Mouse (Mus musculus): ENCODE data around the gene Adrb1. TPM values are rescaled to one million over a fixed set of nuclear protein-coding genes. Genes with fewer than 3 reads are reported as not detected.
A peak's percentile ranks its signal among the peaks of the same experiment; 100 is the strongest.

The Adrb1 gene
- polyA plus RNA-seq, 1 experiment from 2014 or later, result 0.34 TPM

- 84% methylated on average over 7 of the region's 7 CpGs for WGBS
- H3K36me3 ChIP-seq (ENCODE audit: control insufficient read depth, insufficient read depth, low read length), result no peaks in the 10 kb centered on the region
- H3K4me1 ChIP-seq (replicated peaks; ENCODE audit: control insufficient read depth, insufficient read depth, low read length), result no peaks in the 10 kb centered on the region
- no peaks in the 10 kb centered on the region for H3K27me3 ChIP-seq (replicated peaks; ENCODE audit: control insufficient read depth, insufficient read depth, low read length)
- H3K9ac ChIP-seq (ENCODE audit: low read depth, low read length), result no peak overlapping the region
- H3K27ac ChIP-seq (ENCODE audit: low read depth, low read length), result no peak overlapping the region
- no peak overlapping the region for H3K4me3 ChIP-seq (ENCODE audit: low read depth, low read length)
- H3K9me3 ChIP-seq (ENCODE audit: control insufficient read depth, low read length), result no peaks in the 10 kb centered on the region
- H3K4me2 ChIP-seq, result no peak overlapping the region
- ATAC-seq (replicated peaks; ENCODE audit: low FRiP score) (no peak), DNase-seq (ENCODE audit: low spot score) (no peak)
These were observed 39.2 kb upstream of the Adrb1 start for GRCm38 (mm10) chr19:56682843-56683242.

GRCm38 (mm10) chr19:56685515-56685914 is 36.5 kb upstream of the Adrb1 start:
- DNase-seq (ENCODE audit: low spot score) (no peak), ATAC-seq (replicated peaks; ENCODE audit: low FRiP score) (no peak)
- 77% methylated on average over 7 of the region's 7 CpGs for WGBS
- Histone ChIP-seq H3K4me1 (replicated peaks; ENCODE audit: control insufficient read depth, insufficient read depth, low read length) (no peaks in the 10 kb centered on the region), H3K27ac (ENCODE audit: low read depth, low read length) (no peak overlapping the region), H3K9me3 (ENCODE audit: control insufficient read depth, low read length) (no peaks in the 10 kb centered on the region), H3K4me2 (no peak overlapping the region), H3K9ac (ENCODE audit: low read depth, low read length) (no peak overlapping the region), H3K4me3 (ENCODE audit: low read depth, low read length) (no peak overlapping the region), H3K36me3 (ENCODE audit: control insufficient read depth, insufficient read depth, low read length) (no peaks in the 10 kb centered on the region), H3K27me3 (replicated peaks; ENCODE audit: control insufficient read depth, insufficient read depth, low read length) (no peaks in the 10 kb centered on the region)

GRCm38 (mm10) chr19:56686218-56686617 is 35.8 kb upstream of the Adrb1 start:
- ATAC-seq (replicated peaks; ENCODE audit: low FRiP score), result no peak
- WGBS, result 86% methylated on average over 12 of the region's 12 CpGs
- H3K27ac ChIP-seq (ENCODE audit: low read depth, low read length), result no peak overlapping the region

GRCm38 (mm10) chr19:56687026-56687635 is 34.9 kb upstream of the Adrb1 start:
- H3K27me3 ChIP-seq (replicated peaks; ENCODE audit: control insufficient read depth, insufficient read depth, low read length), result no peaks in the 10 kb centered on the region
- 65% methylated on average over 8 of the region's 8 CpGs for WGBS
- no peaks in the 10 kb centered on the region for H3K4me1 ChIP-seq (replicated peaks; ENCODE audit: control insufficient read depth, insufficient read depth, low read length)
- no peaks in the 10 kb centered on the region for H3K36me3 ChIP-seq (ENCODE audit: control insufficient read depth, insufficient read depth, low read length)
- no peaks in the 10 kb centered on the region for H3K9me3 ChIP-seq (ENCODE audit: control insufficient read depth, low read length)
- no peak overlapping the region for H3K4me3 ChIP-seq (ENCODE audit: low read depth, low read length)
- H3K4me2 ChIP-seq, result no peak overlapping the region
- no peak for ATAC-seq (replicated peaks; ENCODE audit: low FRiP score)
- no peak for DNase-seq (ENCODE audit: low spot score)
- H3K27ac ChIP-seq (ENCODE audit: low read depth, low read length), result no peak overlapping the region
- H3K9ac ChIP-seq (ENCODE audit: low read depth, low read length), result no peak overlapping the region

More at GRCm38 (mm10) chr19:56686218-56686617, 35.8 kb upstream of the Adrb1 start:
- no peaks in the 10 kb centered on the region for H3K27me3 ChIP-seq (replicated peaks; ENCODE audit: control insufficient read depth, insufficient read depth, low read length)
- H3K4me3 ChIP-seq (ENCODE audit: low read depth, low read length), result no peak overlapping the region
- DNase-seq (ENCODE audit: low spot score), result no peak
- no peak overlapping the region for H3K9ac ChIP-seq (ENCODE audit: low read depth, low read length)
- H3K4me1 ChIP-seq (replicated peaks; ENCODE audit: control insufficient read depth, insufficient read depth, low read length), result no peaks in the 10 kb centered on the region
- no peaks in the 10 kb centered on the region for H3K9me3 ChIP-seq (ENCODE audit: control insufficient read depth, low read length)
- H3K36me3 ChIP-seq (ENCODE audit: control insufficient read depth, insufficient read depth, low read length), result no peaks in the 10 kb centered on the region
- H3K4me2 ChIP-seq, result no peak overlapping the region

GRCm38 (mm10) chr19:56687676-56688075 is 34.3 kb upstream of the Adrb1 start:
- H3K9me3 ChIP-seq (ENCODE audit: control insufficient read depth, low read length), result no peaks in the 10 kb centered on the region
- DNase-seq (ENCODE audit: low spot score) (no peak), ATAC-seq (replicated peaks; ENCODE audit: low FRiP score) (no peak)
- no peak overlapping the region for H3K27ac ChIP-seq (ENCODE audit: low read depth, low read length)
- no peaks in the 10 kb centered on the region for H3K36me3 ChIP-seq (ENCODE audit: control insufficient read depth, insufficient read depth, low read length)
- peaks cover 3% of the 10 kb centered on the region; the same call in 1 of the 2 replicates for H3K4me1 ChIP-seq (replicated peaks; ENCODE audit: control insufficient read depth, insufficient read depth, low read length)
- 81% methylated on average over 10 of the region's 10 CpGs for WGBS
- H3K9ac ChIP-seq (ENCODE audit: low read depth, low read length), result no peak overlapping the region
- no peak overlapping the region for H3K4me3 ChIP-seq (ENCODE audit: low read depth, low read length)
- H3K4me2 ChIP-seq, result no peak overlapping the region
- H3K27me3 ChIP-seq (replicated peaks; ENCODE audit: control insufficient read depth, insufficient read depth, low read length), result no peaks in the 10 kb centered on the region

- Histone ChIP-seq H3K4me2 (no peak overlapping the region), H3K27ac (ENCODE audit: low read depth, low read length) (no peak overlapping the region), H3K27me3 (replicated peaks; ENCODE audit: control insufficient read depth, insufficient read depth, low read length) (no peaks in the 10 kb centered on the region), H3K9me3 (ENCODE audit: control insufficient read depth, low read length) (no peaks in the 10 kb centered on the region), H3K4me1 (replicated peaks; ENCODE audit: control insufficient read depth, insufficient read depth, low read length) (peaks cover 3% of the 10 kb centered on the region; the same call in 1 of the 2 replicates), H3K4me3 (ENCODE audit: low read depth, low read length) (no peak overlapping the region), H3K9ac (ENCODE audit: low read depth, low read length) (no peak overlapping the region), H3K36me3 (ENCODE audit: control insufficient read depth, insufficient read depth, low read length) (no peaks in the 10 kb centered on the region)
- DNase-seq (ENCODE audit: low spot score) (no peak), ATAC-seq (replicated peaks; ENCODE audit: low FRiP score) (no peak)
- 69% methylated on average over 12 of the region's 12 CpGs for WGBS
These were observed 33.2 kb upstream of the Adrb1 start for GRCm38 (mm10) chr19:56688661-56689335.

GRCm38 (mm10) chr19:56689493-56689892 is 32.5 kb upstream of the Adrb1 start:
- Histone ChIP-seq H3K9ac (ENCODE audit: low read depth, low read length) (no peak overlapping the region), H3K4me3 (ENCODE audit: low read depth, low read length) (no peak overlapping the region), H3K27ac (ENCODE audit: low read depth, low read length) (no peak overlapping the region), H3K36me3 (ENCODE audit: control insufficient read depth, insufficient read depth, low read length) (no peaks in the 10 kb centered on the region), H3K4me2 (no peak overlapping the region), H3K27me3 (replicated peaks; ENCODE audit: control insufficient read depth, insufficient read depth, low read length) (no peaks in the 10 kb centered on the region), H3K9me3 (ENCODE audit: control insufficient read depth, low read length) (no peaks in the 10 kb centered on the region), H3K4me1 (replicated peaks; ENCODE audit: control insufficient read depth, insufficient read depth, low read length) (peaks cover 3% of the 10 kb centered on the region; the same call in 1 of the 2 replicates)
- ATAC-seq (replicated peaks; ENCODE audit: low FRiP score), result no peak
- no peak for DNase-seq (ENCODE audit: low spot score)
- 67% methylated on average over 6 of the region's 6 CpGs for WGBS

- no peak overlapping the region for H3K9ac ChIP-seq (ENCODE audit: low read depth, low read length)
- peaks cover 3% of the 10 kb centered on the region; the same call in 1 of the 2 replicates for H3K4me1 ChIP-seq (replicated peaks; ENCODE audit: control insufficient read depth, insufficient read depth, low read length)
- H3K36me3 ChIP-seq (ENCODE audit: control insufficient read depth, insufficient read depth, low read length), result no peaks in the 10 kb centered on the region
- WGBS, result 80% methylated on average over 3 of the region's 3 CpGs
- DNase-seq (ENCODE audit: low spot score), result no peak
- no peak overlapping the region for H3K4me3 ChIP-seq (ENCODE audit: low read depth, low read length)
- no peak for ATAC-seq (replicated peaks; ENCODE audit: low FRiP score)
- H3K27me3 ChIP-seq (replicated peaks; ENCODE audit: control insufficient read depth, insufficient read depth, low read length), result no peaks in the 10 kb centered on the region
- no peak overlapping the region for H3K27ac ChIP-seq (ENCODE audit: low read depth, low read length)
- H3K9me3 ChIP-seq (ENCODE audit: control insufficient read depth, low read length), result no peaks in the 10 kb centered on the region
- no peak overlapping the region for H3K4me2 ChIP-seq
These were observed 30.9 kb upstream of the Adrb1 start for GRCm38 (mm10) chr19:56691103-56691502.

GRCm38 (mm10) chr19:56692451-56692850 is 29.5 kb upstream of the Adrb1 start:
- H3K9me3 ChIP-seq (ENCODE audit: control insufficient read depth, low read length), result no peaks in the 10 kb centered on the region
- H3K9ac ChIP-seq (ENCODE audit: low read depth, low read length), result no peak overlapping the region
- H3K27ac ChIP-seq (ENCODE audit: low read depth, low read length), result no peak overlapping the region
- ATAC-seq (replicated peaks; ENCODE audit: low FRiP score) (0 out of 2 replicates have a peak, but pooled peaks have one; percentile 10), DNase-seq (ENCODE audit: low spot score) (no peak)
- no peaks in the 10 kb centered on the region for H3K36me3 ChIP-seq (ENCODE audit: control insufficient read depth, insufficient read depth, low read length)
- no peaks in the 10 kb centered on the region for H3K27me3 ChIP-seq (replicated peaks; ENCODE audit: control insufficient read depth, insufficient read depth, low read length)
- H3K4me2 ChIP-seq, result no peak overlapping the region
- 29% methylated on average over 5 of the region's 5 CpGs for WGBS
- H3K4me1 ChIP-seq (replicated peaks; ENCODE audit: control insufficient read depth, insufficient read depth, low read length), result peaks cover 3% of the 10 kb centered on the region; the same call in 1 of the 2 replicates
- H3K4me3 ChIP-seq (ENCODE audit: low read depth, low read length), result no peak overlapping the region

Data from liver, embryonic 11.5 days (tissue).